Mouse (Mus musculus) hematopoietic multipotent progenitor cell, adult 10-12 weeks (in vitro differentiated cells): Measurements from ENCODE around the gene Rpl18a. TPM values are rescaled to one million over a fixed set of nuclear protein-coding genes. Genes with fewer than 3 reads are reported as not detected.

Experiments used
- polyA plus RNA-seq: library from polyadenylated mRNA; stranded (reverse); fragments of >175 nt; gene quantifications from 2 replicates; pipeline ENCODE4 v1.2.3, GENCODE M21; 2012; ENCODE audit warnings: low replicate concordance

The Rpl18a gene
- polyA plus RNA-seq, result 1,142 and 8,485 TPM in 2 replicates

GRCm38 (mm10) chr8:70897021-70897680, at the start of gene Rpl18a:
TSS of gene Rpl18a (minus strand) at chr8:70897412.

DNA sequence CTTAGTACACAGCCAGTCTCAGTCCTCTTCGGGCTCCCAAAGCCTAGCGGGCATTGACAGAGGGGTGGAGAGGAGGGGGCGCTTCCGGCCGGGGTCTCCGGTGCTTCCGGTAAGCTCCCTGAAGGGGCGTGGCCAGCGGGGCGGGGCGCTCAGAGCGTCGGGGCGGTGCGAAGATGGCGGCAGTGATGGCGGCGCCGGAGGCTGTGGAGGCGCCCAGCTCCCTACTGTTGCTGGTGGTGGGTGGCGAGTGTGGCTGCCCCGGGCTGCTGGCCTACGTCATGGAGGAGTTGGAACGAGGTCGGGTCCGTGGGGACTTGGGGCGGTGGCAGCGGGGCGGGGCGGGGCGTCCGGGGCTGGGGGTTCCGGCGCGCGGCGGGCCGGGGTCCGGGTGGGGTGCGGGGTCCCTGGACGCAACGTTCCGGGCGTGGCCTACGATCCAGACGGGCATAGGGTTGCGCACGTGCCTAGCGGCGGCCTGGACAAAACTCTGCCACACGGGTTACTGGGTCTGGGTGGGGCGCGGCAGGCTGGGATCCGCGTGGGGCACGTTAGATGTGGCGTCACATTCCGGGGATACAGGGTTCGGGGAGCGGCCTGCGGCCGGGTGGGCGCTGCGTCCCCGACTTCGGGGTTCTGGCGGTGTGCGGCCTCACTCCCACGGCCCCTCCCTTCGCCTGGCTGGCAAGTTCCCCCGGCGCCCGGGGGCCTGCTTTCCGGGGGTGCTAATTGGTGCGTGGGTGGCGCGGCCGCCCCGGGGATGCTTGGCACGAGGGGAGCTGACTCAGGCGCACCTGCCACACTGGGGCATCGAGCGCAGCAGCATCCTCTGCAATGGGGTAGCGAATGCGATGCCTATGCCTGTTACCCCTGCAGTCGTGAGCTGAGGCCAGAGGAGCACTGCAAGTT, 8.9 kb upstream of the Rpl18a start, which contains the start of gene Map1s:
TSS of gene Map1s (plus strand) at position 102 of the 906 bp plus-strand sequence.

GRCm38 (mm10) chr8:70892022-70892895, 5.0 kb downstream of the Rpl18a start, which contains the start of gene Slc5a5:
TSS of gene Slc5a5 (minus strand) at chr8:70892757.

DNA sequence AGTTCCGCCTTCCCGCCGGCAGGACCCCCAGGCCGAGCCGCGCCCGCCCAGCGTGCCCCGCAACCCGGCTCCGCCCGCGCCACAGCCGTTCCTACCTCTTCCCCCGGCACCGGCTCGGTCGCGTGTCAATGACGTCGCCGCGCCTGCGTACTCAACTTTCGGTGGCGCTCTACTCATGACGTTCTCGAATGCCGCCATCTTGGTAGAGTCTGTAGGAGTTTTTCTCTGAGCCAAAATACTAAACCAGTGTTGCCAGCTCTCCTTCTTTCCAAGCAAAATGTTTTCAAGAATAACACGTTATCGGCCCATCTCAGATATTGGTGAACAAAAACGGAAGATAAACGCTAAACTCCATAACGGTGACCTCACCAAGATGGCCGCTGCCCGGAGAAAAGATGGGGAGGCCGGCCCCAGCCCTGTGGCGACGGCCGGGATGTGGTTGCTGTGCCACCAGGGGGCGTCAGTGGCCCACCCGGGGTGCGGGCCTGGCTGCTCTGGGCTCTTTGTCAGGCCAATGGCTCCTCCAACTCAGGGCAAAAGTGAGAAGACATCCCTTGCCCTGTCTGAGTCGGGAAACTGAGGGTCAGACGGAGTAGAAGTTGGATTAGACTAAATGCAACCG, 23.7 kb downstream of the Rpl18a start, which contains the start of gene Ccdc124:
TSS of gene Ccdc124 (minus strand) at position 572 of the 622 bp plus-strand sequence.

DNA sequence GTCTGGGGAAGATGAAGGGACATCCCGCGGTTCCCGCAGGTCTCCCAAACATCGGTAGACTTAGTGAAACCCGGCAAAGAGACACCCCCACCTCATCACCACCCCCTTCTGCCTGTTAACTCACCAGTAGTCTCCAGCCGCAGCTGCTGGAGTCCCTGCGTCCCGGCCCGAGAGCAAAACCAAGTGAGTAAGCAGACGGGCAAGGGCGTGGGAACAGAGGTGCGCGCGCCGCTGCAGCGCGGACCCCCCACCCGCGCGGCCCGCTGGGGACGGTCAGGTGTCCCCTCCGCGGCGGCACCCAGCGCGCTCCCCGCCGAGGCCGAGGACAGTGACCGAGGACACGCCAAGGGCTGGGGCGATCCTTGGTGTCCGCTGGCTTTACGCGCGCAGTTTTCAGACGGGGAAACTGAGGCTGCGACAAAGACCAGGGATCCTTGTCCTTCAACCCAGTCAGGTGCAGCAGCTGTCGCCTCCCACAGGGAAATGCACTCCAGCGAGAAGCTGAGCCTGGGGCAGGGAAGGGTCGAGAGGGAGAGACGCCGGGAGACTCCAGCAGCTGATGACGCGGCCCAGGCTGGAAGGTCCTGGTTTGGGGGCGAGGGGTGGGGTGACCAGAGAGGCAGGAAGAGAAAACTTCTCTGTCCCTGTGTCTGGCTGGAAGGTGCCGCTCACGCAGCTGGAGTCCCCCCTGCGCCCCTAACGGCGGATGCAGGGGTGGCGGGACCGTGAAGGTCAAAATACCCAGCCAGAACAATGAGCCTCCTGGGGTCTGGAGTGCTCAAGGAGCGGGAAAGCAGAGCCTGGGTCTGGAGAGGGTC, 34.2 kb downstream of the Rpl18a start, which contains the start of gene Kcnn1:
TSS of gene Kcnn1 (minus strand) at position 435 of the 818 bp plus-strand sequence.

Other genes with a start within 250 kb of the Rpl18a start
- gene Pgpep1, start 237.0 kb downstream of the Rpl18a start, polyA plus RNA-seq, result 3.4 and 3.7 TPM in 2 replicates
- 257 and 405 TPM in 2 replicates for gene Lsm4, start 224.2 kb downstream of the Rpl18a start, polyA plus RNA-seq
- 801 and 2,923 TPM in 2 replicates for gene Jund, start 198.5 kb downstream of the Rpl18a start, polyA plus RNA-seq
- 0.03 TPM in 1 of 2 replicates, not detected in the other for gene Iqcn, start 194.0 kb downstream of the Rpl18a start, polyA plus RNA-seq
- gene Gm3336, start 178.9 kb downstream of the Rpl18a start, polyA plus RNA-seq, result 0.20 TPM in 1 of 2 replicates, not detected in the other
- gene Pde4c, start 173.7 kb downstream of the Rpl18a start, polyA plus RNA-seq, result 8.2 and 8.4 TPM in 2 replicates
- gene Rab3a, start 142.7 kb downstream of the Rpl18a start, polyA plus RNA-seq, result 23.3 and 50.9 TPM in 2 replicates
- 67.8 and 94.2 TPM in 2 replicates for gene Mpv17l2, start 136.5 kb downstream of the Rpl18a start, polyA plus RNA-seq
- 55.0 and 106 TPM in 2 replicates for gene Pik3r2, start 120.7 kb downstream of the Rpl18a start, polyA plus RNA-seq
- gene Mast3, start 92.4 kb downstream of the Rpl18a start, polyA plus RNA-seq, result 424 and 1,050 TPM in 2 replicates
- gene Il12rb1, start 89.0 kb downstream of the Rpl18a start, polyA plus RNA-seq, result 4.7 and 10.2 TPM in 2 replicates
- 68.9 and 169 TPM in 2 replicates for gene Arrdc2, start 57.7 kb downstream of the Rpl18a start, polyA plus RNA-seq
- gene Kcnn1, start 34.2 kb downstream of the Rpl18a start, polyA plus RNA-seq, result 0.33 and 0.61 TPM in 2 replicates
- 116 and 130 TPM in 2 replicates for gene Ccdc124, start 23.5 kb downstream of the Rpl18a start, polyA plus RNA-seq
- gene Slc5a5, start 4.7 kb downstream of the Rpl18a start, polyA plus RNA-seq, result 0.16 and 0.54 TPM in 2 replicates
- 86.1 and 126 TPM in 2 replicates for gene Map1s, start 8.5 kb upstream of the Rpl18a start, polyA plus RNA-seq